ENCODE assay signal across 9 mouse cellular contexts in genomic region chr1:176355342-176355741, GRCm38 (mm10).
DNase-seq lines count a peak whose midpoint lies in the region; ATAC-seq lines count a peak whose summit lies in the region.
"Had no signal": no experiment of that assay in that cellular context is flagged by ENCODE, and none has a peak within 500 bp of the region (broad histone marks: within the 10 kb centered on the region; RNA-seq: fewer than 3 reads in every experiment).

No protein-coding gene starts in this region.

- no peak overlapping the region for H3K9ac ChIP-seq in embryonic facial prominence, embryonic 14.5 days (ENCODE audit: low read depth, low read length)
- no peak overlapping the region for H3K9ac ChIP-seq in neural tube, embryonic 12.5 days
- H3K9ac ChIP-seq: liver, embryonic 15.5 days had no signal

- H3K27me3 ChIP-seq in embryonic facial prominence, embryonic 14.5 days (replicated peaks; ENCODE audit: control insufficient read depth, insufficient read depth, low read length): no peaks in the 10 kb centered on the region
- no peaks in the 10 kb centered on the region for H3K27me3 ChIP-seq in neural tube, embryonic 12.5 days (replicated peaks)
- H3K27me3 ChIP-seq: liver, embryonic 15.5 days had no signal

- no peaks in the 10 kb centered on the region for H3K36me3 ChIP-seq in embryonic facial prominence, embryonic 14.5 days (ENCODE audit: control insufficient read depth, insufficient read depth, low read length)
- H3K36me3 ChIP-seq in neural tube, embryonic 12.5 days: no peaks in the 10 kb centered on the region
- H3K36me3 ChIP-seq: liver, embryonic 15.5 days had no signal

- DNase-seq in cerebellum, adult 11-12 months: no peak
- no peak for DNase-seq in embryonic facial prominence, embryonic 14.5 days (ENCODE audit: low spot score)
- peak; percentile 5 to 15 for DNase-seq in layer of hippocampus, postnatal 10 days (ENCODE audit: low spot score in 2 of 2)
- DNase-seq in ovary, postnatal 10 days (ENCODE audit: low spot score): no peak
- no peak for DNase-seq in heart, adult 8-10 months (ENCODE audit: low spot score)

- H3K27ac ChIP-seq in embryonic facial prominence, embryonic 14.5 days (replicated peaks; ENCODE audit: low read depth, low read length): no peak overlapping the region
- H3K27ac ChIP-seq in neural tube, embryonic 12.5 days: no peak overlapping the region
- H3K27ac ChIP-seq: liver, embryonic 15.5 days had no signal

- no peaks in the 10 kb centered on the region for H3K4me1 ChIP-seq in embryonic facial prominence, embryonic 14.5 days (ENCODE audit: control insufficient read depth, insufficient read depth, low read length)
- H3K4me1 ChIP-seq in neural tube, embryonic 12.5 days: peaks cover 6% of the 10 kb centered on the region
- H3K4me1 ChIP-seq: liver, embryonic 15.5 days had no signal

- H3K4me3 ChIP-seq in embryonic facial prominence, embryonic 14.5 days (ENCODE audit: low read depth, low read length): no peak overlapping the region
- no peak overlapping the region for H3K4me3 ChIP-seq in neural tube, embryonic 12.5 days
- H3K4me3 ChIP-seq: liver, embryonic 15.5 days had no signal

- ATAC-seq in cerebellum, adult (ENCODE audit: insufficient number of reproducible peaks, low FRiP score, low TSS enrichment): peak; percentile 68
- ATAC-seq in embryonic facial prominence, embryonic 14.5 days (ENCODE audit: low read depth): peak; percentile 41; the same call in 1 of the 2 replicates
- ATAC-seq in neural tube, embryonic 12.5 days (ENCODE audit: low FRiP score, low read depth): peak; percentile 93
- no peak for ATAC-seq in erythroblast, adult 5-6 weeks (replicated peaks; ENCODE audit: low FRiP score, poor library complexity, severe bottlenecking)

- 67% methylated on average over 12 of the region's 12 CpGs for WGBS in embryonic facial prominence, embryonic 14.5 days
- 51% methylated on average over 12 of the region's 12 CpGs for WGBS in neural tube, embryonic 12.5 days

- no peaks in the 10 kb centered on the region for H3K9me3 ChIP-seq in embryonic facial prominence, embryonic 14.5 days (ENCODE audit: control insufficient read depth, low read length)
- H3K9me3 ChIP-seq in neural tube, embryonic 12.5 days: no peaks in the 10 kb centered on the region
- H3K9me3 ChIP-seq: liver, embryonic 15.5 days had no signal

- no peak overlapping the region for H3K4me2 ChIP-seq in embryonic facial prominence, embryonic 14.5 days (ENCODE audit: low read depth, low read length)
- peak overlapping the region; percentile 32; the same call in 1 of the 2 replicates for H3K4me2 ChIP-seq in neural tube, embryonic 12.5 days (replicated peaks)
- H3K4me2 ChIP-seq: liver, embryonic 15.5 days had no signal

Comparison
In these comparisons a context has a peak if more than half of its experiments do, and no peak if none do; other contexts are left out.
1. DNase-seq: peak in layer of hippocampus, postnatal 10 days (2 of 2); none in cerebellum, adult 11-12 months (single experiment), embryonic facial prominence, embryonic 14.5 days (single experiment), ovary, postnatal 10 days (single experiment) and heart, adult 8-10 months (single experiment).